ENCODE assay signal across 8 mouse cellular contexts in genomic region chr11:102267480-102267879, GRCm38 (mm10). TPM values are rescaled to one million over a fixed set of nuclear protein-coding genes. Genes with fewer than 3 reads are reported as not detected.
DNase-seq lines count a peak whose midpoint lies in the region; ATAC-seq and TF ChIP-seq lines count a peak whose summit lies in the region.

No protein-coding gene starts in this region.

- no peak overlapping the region for H3K27ac ChIP-seq in cortical plate, adult 2 months (ENCODE audit: insufficient read depth, low read length)
- no peak overlapping the region; the same call in 1 of the 2 replicates for H3K27ac ChIP-seq in midbrain, embryonic 10.5 days (replicated peaks)
- H3K27ac ChIP-seq in small intestine, adult 2 months (ENCODE audit: insufficient read depth, low read depth, low read length): no peak overlapping the region

- DNase-seq in layer of hippocampus, adult 11-12 months (ENCODE audit: low spot score): peak; percentile 79
- no peak for DNase-seq in layer of hippocampus, adult 9-10 months (ENCODE audit: low spot score)
- DNase-seq in gastrocnemius, postnatal 25 days: peak; percentile 73
- peak; percentile 54 to 64 for DNase-seq in left cerebral cortex, postnatal 36 days (ENCODE audit: low spot score in 2 of 2)
- peak; percentile 73 for DNase-seq in midbrain, embryonic 10.5 days (ENCODE audit: low spot score)

- peaks cover 31% of the 10 kb centered on the region for H3K36me3 ChIP-seq in midbrain, embryonic 10.5 days
- H3K36me3 ChIP-seq in small intestine, adult 2 months (ENCODE audit: control insufficient read depth, insufficient read depth, low read length): no peaks in the 10 kb centered on the region

- no peak for TF ChIP-seq POLR2A in cortical plate, adult 2 months (IDR thresholded peaks at IDR 0.05; ENCODE audit: extremely low read depth, insufficient read depth, low read length)
- TF ChIP-seq POLR2A in small intestine, adult 2 months (IDR thresholded peaks at IDR 0.05; ENCODE audit: low read depth, low read length): no peak

- peak; percentile 52 for ATAC-seq in inflammation-experienced regulatory T-cells, adult 6 months

- H3K27me3 ChIP-seq in midbrain, embryonic 10.5 days (ENCODE audit: low read depth, poor library complexity, severe bottlenecking): no peaks in the 10 kb centered on the region; the same call in 1 of the 2 replicates
- H3K27me3 ChIP-seq in small intestine, adult 2 months (ENCODE audit: control insufficient read depth, insufficient read depth, low read length): no peaks in the 10 kb centered on the region

- intact Hi-C loops in left cerebral cortex, postnatal 36 days (cut with DNase I): loop anchor here (5.0 kb wide), 1 partner anchor 110 kb away; the partner anchor contains the start of gene Tmem101

- H3K4me1 ChIP-seq in cortical plate, adult 2 months (ENCODE audit: control insufficient read depth, insufficient read depth, low read length): no peaks in the 10 kb centered on the region
- peaks cover 17% of the 10 kb centered on the region for H3K4me1 ChIP-seq in midbrain, embryonic 10.5 days
- H3K4me1 ChIP-seq in small intestine, adult 2 months (ENCODE audit: control insufficient read depth, insufficient read depth, insufficient read length, low read length): no peaks in the 10 kb centered on the region; the same call in 1 of the 2 replicates

- H3K4me3 ChIP-seq in cortical plate, adult 2 months (ENCODE audit: insufficient read depth, low read length): no peak overlapping the region
- H3K4me3 ChIP-seq in midbrain, embryonic 10.5 days: no peak overlapping the region
- H3K4me3 ChIP-seq in small intestine, adult 2 months (ENCODE audit: low read depth, low read length): no peak overlapping the region

- H3K9me3 ChIP-seq in midbrain, embryonic 10.5 days (replicated peaks): no peaks in the 10 kb centered on the region

- 12% methylated on average over 11 of the region's 11 CpGs for WGBS in midbrain, embryonic 10.5 days
- 8% methylated on average over 11 of the region's 11 CpGs for WGBS in small intestine, adult 2 months

- peak; percentile 74 for TF ChIP-seq CTCF in cortical plate, adult 2 months (IDR thresholded peaks at IDR 0.05; ENCODE audit: extremely low read depth, insufficient read depth, low read length)
- TF ChIP-seq CTCF in small intestine, adult 2 months (IDR thresholded peaks at IDR 0.05; ENCODE audit: extremely low read depth, insufficient read length, insufficient replicate concordance, low read depth, low read length): peak; percentile 72; the same call in 1 of the 2 replicates

RNA-seq across cellular contexts. Expression of gene Asb16, which starts 1.1 kb away (rescaled TPM):
- 1.9 and 2.2 TPM in 2 replicates for polyA plus RNA-seq in cortical plate, adult 2 months (2012; rRNA removed)
- total RNA-seq in gastrocnemius, postnatal 25 days (2021): 10 to 100 TPM; 70.0 to 71.3 TPM
- polyA plus RNA-seq in inflammation-experienced regulatory T-cells, adult 6 months (2017; shearing (Covaris generic)): not detected
- 1 to 10 TPM; 1.2 to 1.7 TPM for total RNA-seq in left cerebral cortex, postnatal 36 days (2021)
- 0.05 TPM in 1 of 2 replicates, not detected in the other for polyA plus RNA-seq in midbrain, embryonic 10.5 days (2016; fragmentation: Nextera tagmentation; extraction: Ambion mirVana)
- 0.29 and 1.8 TPM in 2 replicates for polyA plus RNA-seq in small intestine, adult 2 months (2012; rRNA removed)

RNA-seq across cellular contexts. Expression of gene Tmub2, which starts 17.3 kb away (rescaled TPM):
- 95.3 and 97.0 TPM in 2 replicates for polyA plus RNA-seq in cortical plate, adult 2 months (2012; rRNA removed)
- 10 to 100 TPM; 11.5 to 14.6 TPM for total RNA-seq in gastrocnemius, postnatal 25 days (2021)
- 10 to 100 TPM; 43.1 to 61.2 (median 51.8) TPM for polyA plus RNA-seq in inflammation-experienced regulatory T-cells, adult 6 months (2017; shearing (Covaris generic))
- 10 to 100 TPM; 70.8 to 77.7 TPM for total RNA-seq in left cerebral cortex, postnatal 36 days (2021)
- polyA plus RNA-seq in midbrain, embryonic 10.5 days (2016; fragmentation: Nextera tagmentation; extraction: Ambion mirVana): 51.3 and 60.5 TPM in 2 replicates
- polyA plus RNA-seq in small intestine, adult 2 months (2012; rRNA removed): 29.4 and 60.2 TPM in 2 replicates

RNA-seq across cellular contexts. Expression of gene BC030867, which starts 18.8 kb away (rescaled TPM):
- 1.3 and 1.4 TPM in 2 replicates for polyA plus RNA-seq in cortical plate, adult 2 months (2012; rRNA removed)
- total RNA-seq in gastrocnemius, postnatal 25 days (2021): not detected
- 1 to 10 TPM in 2 of 3 experiments, under 1 TPM in 1; 0.95 to 7.0 (median 1.5) TPM for polyA plus RNA-seq in inflammation-experienced regulatory T-cells, adult 6 months (2017; shearing (Covaris generic))
- 1 to 10 TPM; 1.2 TPM for total RNA-seq in left cerebral cortex, postnatal 36 days (2021)
- 25.8 and 27.3 TPM in 2 replicates for polyA plus RNA-seq in midbrain, embryonic 10.5 days (2016; fragmentation: Nextera tagmentation; extraction: Ambion mirVana)
- 2.4 and 5.2 TPM in 2 replicates for polyA plus RNA-seq in small intestine, adult 2 months (2012; rRNA removed)

RNA-seq across cellular contexts. Expression of gene Atxn7l3, which starts 29.0 kb away (rescaled TPM):
- polyA plus RNA-seq in cortical plate, adult 2 months (2012; rRNA removed): 171 and 180 TPM in 2 replicates
- 10 to 100 TPM; 12.4 to 13.1 TPM for total RNA-seq in gastrocnemius, postnatal 25 days (2021)
- polyA plus RNA-seq in inflammation-experienced regulatory T-cells, adult 6 months (2017; shearing (Covaris generic)): 1 to 10 TPM; 6.5 to 8.0 (median 6.9) TPM
- 100 to 1,000 TPM; 227 to 258 TPM for total RNA-seq in left cerebral cortex, postnatal 36 days (2021)
- 13.9 and 16.5 TPM in 2 replicates for polyA plus RNA-seq in midbrain, embryonic 10.5 days (2016; fragmentation: Nextera tagmentation; extraction: Ambion mirVana)
- polyA plus RNA-seq in small intestine, adult 2 months (2012; rRNA removed): 15.1 and 30.2 TPM in 2 replicates

RNA-seq across cellular contexts. Expression of gene Hdac5, which starts 37.5 kb away (rescaled TPM):
- 191 and 237 TPM in 2 replicates for polyA plus RNA-seq in cortical plate, adult 2 months (2012; rRNA removed)
- 10 to 100 TPM; 61.8 to 63.6 TPM for total RNA-seq in gastrocnemius, postnatal 25 days (2021)
- polyA plus RNA-seq in inflammation-experienced regulatory T-cells, adult 6 months (2017; shearing (Covaris generic)): 1 to 10 TPM; 6.8 to 8.2 (median 7.7) TPM
- 100 to 1,000 TPM; 270 to 275 TPM for total RNA-seq in left cerebral cortex, postnatal 36 days (2021)
- polyA plus RNA-seq in midbrain, embryonic 10.5 days (2016; fragmentation: Nextera tagmentation; extraction: Ambion mirVana): 57.3 and 68.9 TPM in 2 replicates
- polyA plus RNA-seq in small intestine, adult 2 months (2012; rRNA removed): 82.5 and 102 TPM in 2 replicates
